Mouse (Mus musculus): ENCODE measurements around the gene Isyna1.

Isyna1 gene

DNA sequence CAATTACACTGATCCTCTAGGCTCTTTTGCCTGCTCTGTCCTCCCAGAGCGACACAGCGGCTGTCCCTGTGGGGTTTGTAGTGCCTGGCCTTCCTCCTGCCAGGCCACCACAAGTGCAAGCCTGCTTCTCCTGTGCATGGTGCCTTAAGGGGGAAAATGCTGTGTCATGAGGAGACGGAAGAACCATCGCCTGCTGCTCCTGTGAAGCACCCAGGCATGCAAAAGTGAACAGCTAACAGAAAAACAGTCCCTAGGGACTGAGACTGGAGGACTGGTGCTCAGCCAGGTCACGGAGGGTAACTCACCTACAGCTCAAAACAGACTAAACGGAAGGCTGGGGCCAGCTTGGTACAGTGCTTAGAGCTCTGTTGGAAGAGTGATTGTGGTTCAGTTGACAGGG is 41.4 kb downstream of the Isyna1 start:
- in situ Hi-C loops (cut with MboI; ENCODE audit: low pct_unique_long_range_greater_than_20kb in 1 of 2, low sequenced_read_pairs in 2 of 2, unreplicated experiment in 1 of 2) = no loop called here

- in situ Hi-C loops (cut with MboI; ENCODE audit: low pct_unique_long_range_greater_than_20kb in 1 of 2, low sequenced_read_pairs in 2 of 2, unreplicated experiment in 1 of 2) = no loop called here
Measured at GRCm38 (mm10) chr8:70636838-70637237, 42.7 kb downstream of the Isyna1 start.

- in situ Hi-C loops (cut with MboI; ENCODE audit: low pct_unique_long_range_greater_than_20kb in 1 of 2, low sequenced_read_pairs in 2 of 2, unreplicated experiment in 1 of 2) = no loop called here
Measured at GRCm38 (mm10) chr8:70638752-70639151, 44.6 kb downstream of the Isyna1 start.

GRCm38 (mm10) chr8:70643019-70643418 is 48.8 kb downstream of the Isyna1 start:
- in situ Hi-C loops (cut with MboI; ENCODE audit: low pct_unique_long_range_greater_than_20kb in 1 of 2, low sequenced_read_pairs in 2 of 2, unreplicated experiment in 1 of 2) = no loop called here

DNA sequence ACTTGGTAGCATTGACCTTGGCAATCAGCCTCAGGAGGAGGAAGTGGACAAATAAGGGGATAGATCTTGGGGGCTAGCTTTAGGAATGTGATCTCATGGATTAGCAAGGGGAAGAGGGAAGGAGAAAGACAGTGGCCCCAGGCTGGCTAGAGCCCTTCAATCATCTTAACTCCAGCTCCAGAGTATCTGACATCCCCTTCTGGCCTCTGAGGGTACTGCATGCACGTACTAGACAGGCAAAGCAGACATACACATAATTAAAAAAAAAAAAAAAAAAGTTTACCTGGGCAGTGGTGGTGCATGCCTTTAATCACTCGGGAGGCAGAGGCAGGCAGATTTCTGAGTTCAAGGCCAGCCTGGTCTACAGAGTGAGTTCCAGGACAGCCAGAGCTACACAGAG is 49.9 kb downstream of the Isyna1 start:
- in situ Hi-C loops (cut with MboI; ENCODE audit: low pct_unique_long_range_greater_than_20kb in 1 of 2, low sequenced_read_pairs in 2 of 2, unreplicated experiment in 1 of 2) = no loop called here

DNA sequence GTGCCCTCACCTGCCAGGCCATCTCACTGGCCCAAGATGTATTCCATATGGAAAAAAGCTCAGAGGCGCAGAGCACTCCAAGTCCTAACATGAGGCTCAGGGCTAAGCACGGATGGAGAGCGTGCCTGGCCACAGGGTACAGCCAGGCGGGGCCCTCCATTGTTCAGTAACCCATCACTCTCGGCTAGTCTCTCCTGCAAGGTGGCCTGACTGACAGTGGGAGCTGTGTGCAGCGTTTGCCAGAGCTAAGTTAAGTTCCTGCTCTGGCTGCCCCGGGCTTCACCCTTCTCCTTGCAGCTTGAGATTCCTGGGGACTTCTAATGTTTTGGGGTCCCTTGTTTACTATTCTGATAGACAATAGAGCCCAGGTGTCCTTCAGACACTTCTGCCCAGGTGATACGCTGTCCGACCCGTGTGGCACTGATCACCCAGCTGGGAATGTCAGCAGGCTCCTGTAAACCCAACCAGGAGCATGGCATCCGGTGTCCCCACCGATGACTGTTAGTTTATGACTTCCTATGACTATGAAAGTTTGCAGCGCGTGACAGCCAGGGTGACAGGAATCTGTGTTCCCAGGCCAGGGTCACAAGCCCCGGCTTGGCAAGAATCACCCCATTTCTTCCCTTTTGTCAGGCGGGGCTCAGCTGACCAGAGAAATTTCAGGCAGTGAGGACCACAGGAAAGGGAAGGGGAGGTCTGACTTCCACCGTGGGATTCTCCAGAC is 51.5 kb downstream of the Isyna1 start:
- in situ Hi-C loops (cut with MboI; ENCODE audit: low pct_unique_long_range_greater_than_20kb in 1 of 2, low sequenced_read_pairs in 2 of 2, unreplicated experiment in 1 of 2) = no loop called here

GRCm38 (mm10) chr8:70646369-70646768 is 52.2 kb downstream of the Isyna1 start:
- in situ Hi-C loops (cut with MboI; ENCODE audit: low pct_unique_long_range_greater_than_20kb in 1 of 2, low sequenced_read_pairs in 2 of 2, unreplicated experiment in 1 of 2) = no loop called here

DNA sequence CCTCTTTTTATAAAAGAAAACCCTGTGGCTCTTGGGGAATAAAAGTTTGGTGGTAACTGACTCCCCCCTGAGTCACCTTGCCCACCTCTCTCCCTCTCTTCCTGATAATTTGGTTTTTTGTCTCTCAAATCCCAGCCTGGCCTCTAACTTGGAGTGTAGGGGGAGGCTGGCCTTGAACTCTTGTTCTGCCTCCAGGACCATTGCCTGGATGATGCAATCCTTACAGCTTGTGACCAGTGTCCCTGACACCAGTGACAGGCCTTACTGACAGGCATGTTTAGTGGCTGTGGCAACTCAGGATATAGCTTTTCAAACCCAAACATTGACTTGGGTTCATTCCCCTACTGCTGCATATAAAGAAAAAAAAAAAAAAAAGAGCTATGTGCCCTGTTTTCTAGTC is 52.6 kb downstream of the Isyna1 start:
- in situ Hi-C loops (cut with MboI; ENCODE audit: low pct_unique_long_range_greater_than_20kb in 1 of 2, low sequenced_read_pairs in 2 of 2, unreplicated experiment in 1 of 2) = no loop called here

All from mouse embryonic stem cell (cell line).